Mouse (Mus musculus): ENCODE results near the gene Ap3d1. TPM values are rescaled to one million over a fixed set of nuclear protein-coding genes. Genes with fewer than 3 reads are reported as not detected.

Ap3d1 gene
- polyA plus RNA-seq, 1 experiment from 2014 or later: 57.6 TPM

GRCm38 (mm10) chr10:80671251-80671650 lies 70.8 kb downstream of the Ap3d1 start:
- WGBS: 90% methylated on average over 4 of the region's 4 CpGs

GRCm38 (mm10) chr10:80670531-80670930 lies 71.5 kb downstream of the Ap3d1 start:
- Histone ChIP-seq H3K4me2 (ENCODE audit: low read depth, low read length) (no peak overlapping the region), H3K9ac (replicated peaks; ENCODE audit: low read length) (no peak overlapping the region), H3K36me3 (replicated peaks; ENCODE audit: control insufficient read depth, insufficient read depth, low read depth, low read length) (peaks cover 34% of the 10 kb centered on the region), H3K4me1 (ENCODE audit: control insufficient read depth, insufficient read depth, low read length) (peaks cover 13% of the 10 kb centered on the region), H3K9me3 (replicated peaks; ENCODE audit: control insufficient read depth, low read length) (no peaks in the 10 kb centered on the region), H3K4me3 (ENCODE audit: low read depth, low read length) (no peak overlapping the region), H3K27me3 (ENCODE audit: control insufficient read depth, insufficient read depth, low read length) (no peaks in the 10 kb centered on the region), H3K27ac (replicated peaks; ENCODE audit: low read depth, low read length) (no peak overlapping the region)
- ATAC-seq (replicated peaks; ENCODE audit: insufficient number of reproducible peaks, low FRiP score, low TSS enrichment, low read depth): no peak
- 92% methylated on average over 2 of the region's 2 CpGs for WGBS
- no peak for DNase-seq (ENCODE audit: low spot score)

More at GRCm38 (mm10) chr10:80671251-80671650, 70.8 kb downstream of the Ap3d1 start:
- no peak for DNase-seq (ENCODE audit: low spot score)
- Histone ChIP-seq H3K4me3 (ENCODE audit: low read depth, low read length) (no peak overlapping the region), H3K4me2 (ENCODE audit: low read depth, low read length) (no peak overlapping the region), H3K9ac (replicated peaks; ENCODE audit: low read length) (no peak overlapping the region), H3K36me3 (replicated peaks; ENCODE audit: control insufficient read depth, insufficient read depth, low read depth, low read length) (peaks cover 31% of the 10 kb centered on the region), H3K9me3 (replicated peaks; ENCODE audit: control insufficient read depth, low read length) (no peaks in the 10 kb centered on the region), H3K27ac (replicated peaks; ENCODE audit: low read depth, low read length) (no peak overlapping the region), H3K27me3 (ENCODE audit: control insufficient read depth, insufficient read depth, low read length) (no peaks in the 10 kb centered on the region), H3K4me1 (ENCODE audit: control insufficient read depth, insufficient read depth, low read length) (peaks cover 13% of the 10 kb centered on the region)
- ATAC-seq (replicated peaks; ENCODE audit: insufficient number of reproducible peaks, low FRiP score, low TSS enrichment, low read depth): no peak

GRCm38 (mm10) chr10:80669737-80670485 lies 72.2 kb downstream of the Ap3d1 start:
- Histone ChIP-seq H3K4me2 (ENCODE audit: low read depth, low read length) (no peak overlapping the region), H3K27ac (replicated peaks; ENCODE audit: low read depth, low read length) (no peak overlapping the region), H3K36me3 (replicated peaks; ENCODE audit: control insufficient read depth, insufficient read depth, low read depth, low read length) (peaks cover 34% of the 10 kb centered on the region), H3K9me3 (replicated peaks; ENCODE audit: control insufficient read depth, low read length) (no peaks in the 10 kb centered on the region), H3K9ac (replicated peaks; ENCODE audit: low read length) (no peak overlapping the region), H3K4me3 (ENCODE audit: low read depth, low read length) (no peak overlapping the region), H3K4me1 (ENCODE audit: control insufficient read depth, insufficient read depth, low read length) (peaks cover 15% of the 10 kb centered on the region), H3K27me3 (ENCODE audit: control insufficient read depth, insufficient read depth, low read length) (no peaks in the 10 kb centered on the region)
- 94% methylated on average over 7 of the region's 7 CpGs for WGBS
- DNase-seq (ENCODE audit: low spot score) (no peak), ATAC-seq (replicated peaks; ENCODE audit: insufficient number of reproducible peaks, low FRiP score, low TSS enrichment, low read depth) (no peak)

- Histone ChIP-seq H3K4me2 (ENCODE audit: low read depth, low read length) (no peak overlapping the region), H3K9me3 (replicated peaks; ENCODE audit: control insufficient read depth, low read length) (no peaks in the 10 kb centered on the region), H3K36me3 (replicated peaks; ENCODE audit: control insufficient read depth, insufficient read depth, low read depth, low read length) (peaks cover 34% of the 10 kb centered on the region), H3K9ac (replicated peaks; ENCODE audit: low read length) (no peak overlapping the region), H3K27me3 (ENCODE audit: control insufficient read depth, insufficient read depth, low read length) (no peaks in the 10 kb centered on the region), H3K4me1 (ENCODE audit: control insufficient read depth, insufficient read depth, low read length) (peaks cover 7% of the 10 kb centered on the region), H3K27ac (replicated peaks; ENCODE audit: low read depth, low read length) (no peak overlapping the region), H3K4me3 (ENCODE audit: low read depth, low read length) (no peak overlapping the region)
- ATAC-seq (replicated peaks; ENCODE audit: insufficient number of reproducible peaks, low FRiP score, low TSS enrichment, low read depth) (no peak), DNase-seq (ENCODE audit: low spot score) (no peak)
- WGBS: 91% methylated on average over 12 of the region's 12 CpGs
Observed at GRCm38 (mm10) chr10:80669018-80669417, 73.0 kb downstream of the Ap3d1 start.

GRCm38 (mm10) chr10:80668614-80669013 lies 73.5 kb downstream of the Ap3d1 start:
- Histone ChIP-seq H3K9me3 (replicated peaks; ENCODE audit: control insufficient read depth, low read length) (no peaks in the 10 kb centered on the region), H3K4me3 (ENCODE audit: low read depth, low read length) (no peak overlapping the region), H3K9ac (replicated peaks; ENCODE audit: low read length) (no peak overlapping the region), H3K27ac (replicated peaks; ENCODE audit: low read depth, low read length) (no peak overlapping the region), H3K27me3 (ENCODE audit: control insufficient read depth, insufficient read depth, low read length) (no peaks in the 10 kb centered on the region), H3K4me1 (ENCODE audit: control insufficient read depth, insufficient read depth, low read length) (peaks cover 3% of the 10 kb centered on the region), H3K4me2 (ENCODE audit: low read depth, low read length) (no peak overlapping the region), H3K36me3 (replicated peaks; ENCODE audit: control insufficient read depth, insufficient read depth, low read depth, low read length) (peaks cover 34% of the 10 kb centered on the region)
- ATAC-seq (replicated peaks; ENCODE audit: insufficient number of reproducible peaks, low FRiP score, low TSS enrichment, low read depth) (no peak), DNase-seq (ENCODE audit: low spot score) (no peak)
- WGBS: 89% methylated on average over 11 of the region's 11 CpGs

- no peak overlapping the region for H3K4me3 ChIP-seq (ENCODE audit: low read depth, low read length)
Observed at GRCm38 (mm10) chr10:80666837-80667412, 75.1 kb downstream of the Ap3d1 start.

GRCm38 (mm10) chr10:80665981-80666733 lies 75.9 kb downstream of the Ap3d1 start:
- H3K27ac ChIP-seq (replicated peaks; ENCODE audit: low read depth, low read length): 0 out of 2 replicates have a peak overlapping the region, but pooled peaks have one; percentile 8
- WGBS: 71% methylated on average over 10 of the region's 10 CpGs
- peaks cover 32% of the 10 kb centered on the region for H3K36me3 ChIP-seq (replicated peaks; ENCODE audit: control insufficient read depth, insufficient read depth, low read depth, low read length)
- DNase-seq (ENCODE audit: low spot score): no peak
- peaks cover 2% of the 10 kb centered on the region; the same call in 1 of the 2 replicates for H3K4me1 ChIP-seq (ENCODE audit: control insufficient read depth, insufficient read depth, low read length)
- H3K9me3 ChIP-seq (replicated peaks; ENCODE audit: control insufficient read depth, low read length): no peaks in the 10 kb centered on the region
- no peak overlapping the region for H3K9ac ChIP-seq (replicated peaks; ENCODE audit: low read length)
- H3K27me3 ChIP-seq (ENCODE audit: control insufficient read depth, insufficient read depth, low read length): no peaks in the 10 kb centered on the region
- ATAC-seq (replicated peaks; ENCODE audit: insufficient number of reproducible peaks, low FRiP score, low TSS enrichment, low read depth): no peak
- no peak overlapping the region for H3K4me2 ChIP-seq (ENCODE audit: low read depth, low read length)
- no peak overlapping the region for H3K4me3 ChIP-seq (ENCODE audit: low read depth, low read length)

More at GRCm38 (mm10) chr10:80666837-80667412, 75.1 kb downstream of the Ap3d1 start:
- Histone ChIP-seq H3K9me3 (replicated peaks; ENCODE audit: control insufficient read depth, low read length) (no peaks in the 10 kb centered on the region), H3K36me3 (replicated peaks; ENCODE audit: control insufficient read depth, insufficient read depth, low read depth, low read length) (peaks cover 34% of the 10 kb centered on the region), H3K9ac (replicated peaks; ENCODE audit: low read length) (no peak overlapping the region), H3K27ac (replicated peaks; ENCODE audit: low read depth, low read length) (no peak overlapping the region), H3K4me1 (ENCODE audit: control insufficient read depth, insufficient read depth, low read length) (peaks cover 2% of the 10 kb centered on the region; the same call in 1 of the 2 replicates), H3K4me2 (ENCODE audit: low read depth, low read length) (no peak overlapping the region), H3K27me3 (ENCODE audit: control insufficient read depth, insufficient read depth, low read length) (no peaks in the 10 kb centered on the region)
- DNase-seq (ENCODE audit: low spot score) (no peak), ATAC-seq (replicated peaks; ENCODE audit: insufficient number of reproducible peaks, low FRiP score, low TSS enrichment, low read depth) (no peak)
- WGBS: 81% methylated on average over 16 of the region's 19 CpGs
